Mouse (Mus musculus): ENCODE results near the gene Adamts18. TPM values are rescaled to one million over a fixed set of nuclear protein-coding genes. Genes with fewer than 3 reads are reported as not detected.

Gene Adamts18
- polyA plus RNA-seq, 1 experiment = 5.5 TPM

DNA sequence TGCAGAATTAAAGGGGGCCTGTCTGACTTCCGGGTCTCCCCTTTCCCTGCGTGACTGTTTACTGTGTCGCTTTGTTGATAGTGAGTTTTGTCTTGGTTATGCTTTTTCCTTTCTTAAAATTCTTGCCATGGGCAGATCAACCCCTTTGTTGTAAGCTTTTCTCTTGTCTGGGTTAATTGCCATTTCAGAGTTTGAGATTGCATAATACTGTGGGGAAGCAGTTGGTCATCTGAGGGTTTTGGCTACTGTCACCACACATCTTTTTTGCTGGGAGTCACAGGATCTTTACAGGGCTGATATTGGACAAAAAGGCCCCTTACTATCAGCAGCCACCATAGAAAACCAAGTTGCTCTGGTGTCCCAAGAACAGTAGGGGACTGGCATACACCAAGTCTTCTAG, 96.2 kb downstream of the Adamts18 start:
- no peak for TF ChIP-seq CTCF (IDR thresholded peaks at IDR 0.05; ENCODE audit: borderline replicate concordance, extremely low read depth, insufficient read depth, insufficient read length)
- TF ChIP-seq POLR2A (IDR thresholded peaks at IDR 0.05; ENCODE audit: borderline replicate concordance, extremely low read depth, insufficient read depth, insufficient read length, poor library complexity, severe bottlenecking) = no peak
- DNase-seq (ENCODE audit: low read depth) = no peak

DNA sequence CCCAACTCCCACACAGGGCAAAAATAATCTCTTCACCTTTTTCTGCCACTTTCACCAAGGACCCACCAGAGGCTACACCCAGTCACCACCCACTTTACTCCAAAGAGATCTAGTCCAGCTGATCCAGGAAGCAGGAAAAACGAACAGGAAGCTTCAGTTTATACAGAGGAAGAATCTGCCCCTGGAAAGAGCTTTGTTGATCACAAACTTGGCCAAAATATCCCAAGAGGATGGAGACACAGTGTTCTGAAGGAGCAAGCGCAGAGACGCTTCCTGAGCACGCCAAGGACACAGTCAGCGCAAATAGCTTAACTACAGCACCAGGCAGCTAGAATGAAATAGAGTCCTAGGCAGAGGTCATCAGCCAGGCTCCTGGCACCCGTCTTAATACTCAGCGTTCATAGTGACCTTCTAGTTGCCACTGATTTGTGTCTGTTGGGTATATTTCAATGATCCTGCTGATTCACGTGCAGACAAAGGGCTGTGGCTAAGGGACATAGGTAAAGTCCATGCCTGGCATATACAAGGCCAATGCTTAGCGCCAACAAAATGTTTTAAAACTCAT, 113.0 kb downstream of the Adamts18 start:
- no peak for DNase-seq (ENCODE audit: low read depth)
- no peak for TF ChIP-seq CTCF (IDR thresholded peaks at IDR 0.05; ENCODE audit: borderline replicate concordance, extremely low read depth, insufficient read depth, insufficient read length)
- no peak for TF ChIP-seq POLR2A (IDR thresholded peaks at IDR 0.05; ENCODE audit: borderline replicate concordance, extremely low read depth, insufficient read depth, insufficient read length, poor library complexity, severe bottlenecking)

DNA sequence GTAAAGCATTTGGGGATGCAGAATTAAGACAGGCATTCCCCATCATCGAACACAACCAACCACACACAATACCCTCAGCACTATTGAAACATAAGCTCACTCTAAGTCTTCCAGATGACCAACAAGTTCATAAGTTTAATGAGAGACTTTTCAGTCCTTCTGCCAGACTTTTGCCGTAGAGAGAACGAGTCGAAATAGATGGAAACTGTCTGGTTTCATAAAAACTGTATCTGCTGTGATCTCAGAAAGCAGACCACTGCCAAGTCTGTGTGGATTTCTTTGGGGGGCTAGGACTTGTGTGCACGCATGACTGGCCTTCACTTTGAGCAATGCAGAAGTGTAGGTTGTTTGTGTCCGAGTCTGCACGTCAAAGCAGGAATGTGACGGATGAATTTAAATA, 123.2 kb downstream of the Adamts18 start:
- peak; percentile 48 for DNase-seq (ENCODE audit: low read depth)
- TF ChIP-seq CTCF (IDR thresholded peaks at IDR 0.05; ENCODE audit: borderline replicate concordance, extremely low read depth, insufficient read depth, insufficient read length) = no peak
- TF ChIP-seq POLR2A (IDR thresholded peaks at IDR 0.05; ENCODE audit: borderline replicate concordance, extremely low read depth, insufficient read depth, insufficient read length, poor library complexity, severe bottlenecking) = no peak

DNA sequence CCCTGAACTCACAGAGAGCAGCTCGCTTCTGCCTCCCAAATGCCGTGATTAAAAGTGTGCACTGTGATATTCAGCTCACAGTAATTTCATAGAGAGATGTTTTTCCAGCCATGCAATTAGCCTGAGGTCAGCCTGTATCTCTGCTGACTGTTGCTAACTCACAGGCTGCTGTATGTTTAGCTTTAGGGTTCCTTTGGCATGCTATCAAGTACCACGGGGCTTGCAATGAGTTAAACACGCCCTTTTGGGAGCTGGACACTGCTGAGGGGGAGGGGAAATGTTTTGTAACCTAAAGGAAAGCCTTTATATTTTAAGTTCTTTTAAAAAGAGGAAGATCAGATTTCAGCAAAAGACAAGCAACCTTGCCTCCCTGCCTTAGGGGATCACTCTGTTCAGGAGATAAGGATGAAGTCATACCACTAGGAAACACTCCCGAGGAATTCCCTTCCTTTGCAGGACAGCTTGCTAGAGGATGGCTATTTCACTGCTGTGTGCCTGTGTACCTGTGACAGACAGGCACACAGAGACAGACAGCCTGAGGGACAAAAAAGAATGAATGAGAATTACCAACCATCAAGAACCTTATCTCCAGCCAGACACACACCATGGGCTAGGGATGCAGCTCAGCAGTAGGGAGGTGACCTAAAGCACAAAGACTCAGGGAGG, 124.5 kb downstream of the Adamts18 start:
- DNase-seq (ENCODE audit: low read depth) = peak; percentile 21
- TF ChIP-seq CTCF (IDR thresholded peaks at IDR 0.05; ENCODE audit: borderline replicate concordance, extremely low read depth, insufficient read depth, insufficient read length) (no peak), POLR2A (IDR thresholded peaks at IDR 0.05; ENCODE audit: borderline replicate concordance, extremely low read depth, insufficient read depth, insufficient read length, poor library complexity, severe bottlenecking) (no peak)

DNA sequence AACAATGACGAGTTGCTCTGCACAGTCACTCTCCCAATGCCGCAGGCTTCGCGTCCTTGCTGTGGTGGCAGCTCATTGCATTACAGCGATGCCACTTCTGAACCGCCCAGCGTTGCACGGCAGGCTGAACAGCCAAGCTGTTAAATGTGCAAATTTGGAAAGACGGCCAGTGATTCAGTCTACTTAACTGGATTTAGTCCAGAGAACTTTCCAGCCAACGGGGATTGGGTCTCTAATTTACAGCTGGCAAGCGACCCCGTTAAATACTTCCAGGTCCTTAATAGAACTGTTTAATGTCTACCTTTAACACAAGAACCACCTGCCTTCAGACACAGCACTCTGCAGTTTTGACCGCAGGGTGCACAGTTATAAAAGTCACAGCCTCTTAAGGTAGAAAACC, 127.1 kb downstream of the Adamts18 start:
- no peak for TF ChIP-seq POLR2A (IDR thresholded peaks at IDR 0.05; ENCODE audit: borderline replicate concordance, extremely low read depth, insufficient read depth, insufficient read length, poor library complexity, severe bottlenecking)
- no peak for TF ChIP-seq CTCF (IDR thresholded peaks at IDR 0.05; ENCODE audit: borderline replicate concordance, extremely low read depth, insufficient read depth, insufficient read length)
- peak; percentile 76 for DNase-seq (ENCODE audit: low read depth)

DNA sequence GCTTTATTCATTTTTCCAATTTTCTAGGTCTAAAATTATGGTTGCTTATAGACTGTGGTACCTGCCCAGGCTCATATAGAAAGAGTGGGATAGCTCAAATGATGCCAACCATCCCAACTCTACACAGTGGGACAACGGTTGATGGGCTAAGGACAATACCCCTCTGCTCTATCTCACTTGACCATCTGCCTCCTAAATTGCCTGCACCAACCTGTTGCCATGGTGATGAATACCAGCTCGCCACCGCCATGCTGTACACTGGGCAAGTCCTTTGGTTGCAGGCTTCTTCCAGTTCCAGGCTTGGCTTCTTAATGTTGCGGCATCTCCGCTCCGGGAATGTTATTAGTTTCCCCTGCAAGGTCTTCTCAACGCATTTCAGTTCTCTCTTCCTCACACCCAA, 143.6 kb downstream of the Adamts18 start:
- peak; percentile 62 for DNase-seq (ENCODE audit: low read depth)
- TF ChIP-seq POLR2A (IDR thresholded peaks at IDR 0.05; ENCODE audit: borderline replicate concordance, extremely low read depth, insufficient read depth, insufficient read length, poor library complexity, severe bottlenecking) (no peak), CTCF (IDR thresholded peaks at IDR 0.05; ENCODE audit: borderline replicate concordance, extremely low read depth, insufficient read depth, insufficient read length) (no peak)

DNA sequence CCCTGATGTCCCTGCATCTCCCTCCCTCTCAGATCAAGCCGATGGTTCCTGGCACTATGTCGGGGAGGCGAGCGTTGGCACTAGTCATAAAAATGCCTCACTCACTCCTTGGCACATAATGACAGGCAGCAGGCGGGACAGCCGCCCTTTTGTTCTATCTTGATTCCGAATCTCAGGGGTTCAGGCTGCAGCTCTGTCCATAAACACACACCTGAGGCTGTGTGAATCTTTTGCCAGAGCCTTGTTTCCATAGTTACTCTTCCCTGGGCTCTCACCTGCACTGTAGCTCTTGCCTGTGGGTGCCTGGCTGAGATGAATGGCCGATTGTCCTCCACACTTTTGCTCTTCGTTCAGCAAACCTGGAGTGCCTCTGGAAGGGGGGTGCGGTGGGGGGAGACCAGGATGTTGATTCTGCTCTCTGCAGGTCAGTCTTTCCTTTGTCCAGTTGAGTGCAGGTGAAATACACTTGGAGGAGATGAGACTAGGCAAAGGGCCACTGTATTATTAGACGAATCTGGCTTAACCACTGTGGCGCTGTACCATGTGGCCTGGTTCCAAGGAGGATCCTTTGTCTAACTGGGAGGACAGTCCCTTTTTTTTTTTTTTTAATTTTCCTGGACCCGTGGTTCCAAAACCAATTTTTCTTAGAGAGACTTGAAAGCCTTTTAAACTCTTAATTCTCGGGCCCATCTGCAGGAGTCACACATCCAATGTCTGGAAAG, 156.8 kb downstream of the Adamts18 start:
- DNase-seq (ENCODE audit: low read depth) = peak; percentile 71
- TF ChIP-seq CTCF (IDR thresholded peaks at IDR 0.05; ENCODE audit: borderline replicate concordance, extremely low read depth, insufficient read depth, insufficient read length) = no peak
- no peak for TF ChIP-seq POLR2A (IDR thresholded peaks at IDR 0.05; ENCODE audit: borderline replicate concordance, extremely low read depth, insufficient read depth, insufficient read length, poor library complexity, severe bottlenecking)

DNA sequence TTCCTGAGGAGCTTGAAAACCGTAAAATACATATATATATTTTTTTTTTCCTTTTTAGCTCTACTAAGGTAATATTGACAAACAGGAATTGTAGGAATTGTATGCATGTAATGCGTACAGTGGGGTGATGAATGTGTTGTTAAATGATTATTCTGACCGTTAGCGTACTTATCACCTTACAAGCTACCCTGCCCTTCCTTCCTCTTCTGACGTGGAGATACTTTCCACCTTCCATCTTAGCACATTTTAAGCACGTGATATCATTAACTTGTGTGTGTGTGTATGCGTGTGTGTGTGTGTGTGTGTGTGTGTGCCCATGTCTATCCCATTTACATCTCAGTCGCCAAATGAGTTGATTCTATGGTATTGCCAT, 160.0 kb downstream of the Adamts18 start:
- no peak for TF ChIP-seq POLR2A (IDR thresholded peaks at IDR 0.05; ENCODE audit: borderline replicate concordance, extremely low read depth, insufficient read depth, insufficient read length, poor library complexity, severe bottlenecking)
- TF ChIP-seq CTCF (IDR thresholded peaks at IDR 0.05; ENCODE audit: borderline replicate concordance, extremely low read depth, insufficient read depth, insufficient read length) = no peak
- DNase-seq (ENCODE audit: low read depth) = no peak

DNA sequence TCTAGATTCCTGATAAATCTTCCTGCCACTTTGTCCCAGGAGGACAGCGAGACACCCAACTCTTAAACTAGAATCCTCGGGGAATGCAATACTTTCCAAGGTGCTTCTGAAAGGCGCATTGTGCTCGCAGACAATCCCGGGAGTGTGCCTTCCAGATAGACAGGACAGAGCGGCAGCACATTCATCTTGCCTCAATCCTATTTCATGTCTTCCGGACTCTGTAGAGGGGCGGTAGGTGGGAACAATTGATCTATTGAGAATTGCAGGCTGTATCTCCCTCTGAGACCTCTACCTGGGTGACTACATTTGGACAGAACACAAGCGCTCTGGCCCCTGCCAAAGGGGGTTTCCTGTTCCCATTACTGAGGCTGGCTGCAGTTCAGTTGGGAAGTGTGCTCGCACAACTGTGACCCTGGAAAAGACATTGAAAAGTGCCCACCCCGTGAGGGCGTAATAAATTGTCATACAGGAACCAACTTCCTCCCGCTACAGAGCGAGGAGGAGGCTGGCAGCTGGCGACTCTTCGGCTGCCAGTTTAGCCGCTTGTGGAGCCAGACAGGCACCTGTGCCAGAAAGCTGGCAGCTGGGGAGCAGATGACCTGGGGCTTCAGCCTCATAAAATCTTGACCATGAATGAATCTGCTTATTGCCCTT, 160.5 kb downstream of the Adamts18 start:
- DNase-seq (ENCODE audit: low read depth) = peak; percentile 79
- no peak for TF ChIP-seq POLR2A (IDR thresholded peaks at IDR 0.05; ENCODE audit: borderline replicate concordance, extremely low read depth, insufficient read depth, insufficient read length, poor library complexity, severe bottlenecking)
- TF ChIP-seq CTCF (IDR thresholded peaks at IDR 0.05; ENCODE audit: borderline replicate concordance, extremely low read depth, insufficient read depth, insufficient read length) = no peak

DNA sequence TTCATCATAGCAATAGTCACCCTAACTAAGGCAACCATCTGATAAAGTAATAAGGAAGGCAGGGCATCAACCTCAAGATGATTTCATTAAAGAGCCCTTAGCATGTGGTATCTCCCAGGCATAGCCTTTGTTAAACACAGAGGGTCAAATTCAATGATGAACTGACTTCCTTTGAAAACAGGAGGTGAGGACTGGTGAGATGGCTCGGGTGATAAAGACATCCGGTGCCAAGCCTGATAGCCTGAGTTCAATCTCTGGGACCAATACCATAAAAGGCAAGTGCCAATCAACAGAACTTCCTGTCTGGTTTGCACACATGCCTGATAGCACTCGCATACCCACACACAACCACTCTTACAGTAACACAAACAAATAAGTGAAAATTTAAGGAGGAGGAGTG, 169.2 kb downstream of the Adamts18 start:
- no peak for TF ChIP-seq POLR2A (IDR thresholded peaks at IDR 0.05; ENCODE audit: borderline replicate concordance, extremely low read depth, insufficient read depth, insufficient read length, poor library complexity, severe bottlenecking)
- TF ChIP-seq CTCF (IDR thresholded peaks at IDR 0.05; ENCODE audit: borderline replicate concordance, extremely low read depth, insufficient read depth, insufficient read length) = no peak
- no peak for DNase-seq (ENCODE audit: low read depth)

DNA sequence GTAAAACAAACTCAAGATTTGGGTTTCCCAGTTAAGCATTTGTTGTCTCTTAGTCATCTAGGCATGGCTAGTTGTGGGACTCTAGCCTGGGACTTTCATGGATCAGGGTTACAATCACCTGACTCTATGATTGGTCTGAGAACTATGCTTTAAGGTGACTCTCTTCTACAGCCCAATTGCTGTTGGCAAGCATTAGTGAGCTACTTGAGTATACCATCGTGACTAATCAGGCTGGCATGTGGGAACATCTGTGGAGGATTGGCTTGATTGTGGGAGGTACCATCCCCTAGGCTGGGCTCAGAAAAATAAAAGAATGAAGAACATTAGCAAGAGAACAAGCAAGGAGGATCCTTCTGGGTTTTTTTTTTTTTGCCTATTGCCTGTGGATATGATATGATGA, 171.7 kb downstream of the Adamts18 start:
- TF ChIP-seq POLR2A (IDR thresholded peaks at IDR 0.05; ENCODE audit: borderline replicate concordance, extremely low read depth, insufficient read depth, insufficient read length, poor library complexity, severe bottlenecking) (no peak), CTCF (IDR thresholded peaks at IDR 0.05; ENCODE audit: borderline replicate concordance, extremely low read depth, insufficient read depth, insufficient read length) (no peak)
- DNase-seq (ENCODE audit: low read depth) = no peak
